Mouse (Mus musculus): Measurements from ENCODE around the gene Sap18. TPM values are rescaled to one million over a fixed set of nuclear protein-coding genes. Genes with fewer than 3 reads are reported as not detected.
"Not testable (repeated sequence)": the region's sequence is repeated elsewhere in the genome, so short reads cannot be mapped to it uniquely, and the experiment has no call there.

The Sap18 gene
- total and polyA plus RNA-seq, 2 experiments from 2014 or later = 36.4 to 40.4 TPM

DNA sequence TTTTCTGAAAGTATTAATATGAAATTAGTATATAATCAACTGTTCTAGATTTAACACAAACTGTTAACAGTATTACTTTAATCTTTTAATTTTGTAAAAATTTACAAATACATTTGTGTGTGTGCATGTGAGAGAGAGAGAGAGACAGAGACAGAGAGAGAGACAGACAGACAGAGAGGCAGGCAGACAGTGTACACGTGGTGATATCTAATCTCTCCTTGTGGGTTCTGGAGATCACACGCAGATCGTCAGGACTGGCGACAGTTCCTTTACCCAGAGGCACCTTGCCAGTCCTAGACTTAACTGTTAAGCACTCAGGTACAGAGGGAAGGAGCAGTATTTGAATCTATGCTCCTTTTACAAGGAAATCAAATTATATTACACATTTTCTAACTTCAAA lies 22.9 kb downstream of the Sap18 start:
- 86% methylated on average over 4 of the region's 4 CpGs for WGBS
- Histone ChIP-seq H3K4me2 (ENCODE audit: low read depth, low read length) (no peak overlapping the region), H3K36me3 (ENCODE audit: insufficient read depth, low read length) (no peaks in the 10 kb centered on the region), H3K9me3 (ENCODE audit: low read length) (no peaks in the 10 kb centered on the region), H3K27me3 (ENCODE audit: insufficient read depth, low read length) (no peaks in the 10 kb centered on the region), H3K4me3 (ENCODE audit: low read length) (no peak overlapping the region), H3K9ac (replicated peaks; ENCODE audit: low read length) (no peak overlapping the region), H3K4me1 (ENCODE audit: insufficient read depth, low read length) (no peaks in the 10 kb centered on the region), H3K27ac (no peak overlapping the region)
- no peak for TF ChIP-seq CTCF (IDR thresholded peaks at IDR 0.05; ENCODE audit: low read depth)
- DNase-seq (ENCODE audit: low spot score) = no peak
- no peak for ATAC-seq

- Histone ChIP-seq H3K27ac (peak within 1 kb of the TSS; percentile 94), H3K36me3 (ENCODE audit: insufficient read depth, low read length) (no peaks in the 10 kb centered on the region), H3K9me3 (ENCODE audit: low read length) (no peaks in the 10 kb centered on the region), H3K9ac (replicated peaks; ENCODE audit: low read length) (peak within 1 kb of the TSS; percentile 83), H3K4me1 (ENCODE audit: insufficient read depth, low read length) (peaks cover 5% of the 10 kb centered on the region; the same call in 1 of the 2 replicates), H3K27me3 (ENCODE audit: insufficient read depth, low read length) (no peaks in the 10 kb centered on the region), H3K4me3 (ENCODE audit: low read length) (peak within 1 kb of the TSS; percentile 81), H3K4me2 (ENCODE audit: low read depth, low read length) (peak within 1 kb of the TSS; percentile 81)
- DNase-seq (ENCODE audit: low spot score) (peak; percentile 97), ATAC-seq (peak; percentile 96)
- under 1% methylated on average over 96 of the region's 96 CpGs for WGBS
- TF ChIP-seq CTCF (IDR thresholded peaks at IDR 0.05; ENCODE audit: low read depth) = peak; percentile 3; the same call in 1 of the 2 replicates
These were observed 28.1 kb downstream of the Sap18 start, which contains the start of the genes Ska3 and Mrpl57 for GRCm38 (mm10) chr14:57825788-57826751. TSS of gene Ska3 (minus strand) at chr14:57826185. TSS of gene Mrpl57 (plus strand) at chr14:57826234.

DNA sequence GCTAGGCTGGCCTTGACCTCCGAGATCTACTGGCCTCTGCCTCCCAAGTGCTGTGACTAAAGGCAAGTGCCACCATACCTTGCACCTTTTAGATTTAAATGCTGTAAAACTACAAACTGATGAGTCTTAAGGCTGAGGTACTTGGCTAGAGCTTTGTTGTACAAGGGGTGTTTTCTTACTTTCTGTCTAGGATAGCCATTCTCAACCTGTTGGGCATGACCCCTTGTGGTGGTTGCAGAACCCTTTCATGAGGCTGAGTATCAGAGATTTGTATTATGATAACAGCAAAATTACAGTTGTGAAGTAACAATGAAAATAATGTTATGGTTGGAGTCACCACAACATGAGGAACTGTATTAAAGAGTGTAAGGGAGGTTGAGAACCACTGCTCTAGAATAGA lies 29.3 kb downstream of the Sap18 start:
- Histone ChIP-seq H3K36me3 (ENCODE audit: insufficient read depth, low read length) (no peaks in the 10 kb centered on the region; the same call in 1 of the 2 replicates), H3K9me3 (ENCODE audit: low read length) (no peaks in the 10 kb centered on the region), H3K4me2 (ENCODE audit: low read depth, low read length) (peak overlapping the region; percentile 81), H3K27me3 (ENCODE audit: insufficient read depth, low read length) (no peaks in the 10 kb centered on the region), H3K4me3 (ENCODE audit: low read length) (peak overlapping the region; percentile 81; the same call in 1 of the 2 replicates), H3K27ac (peak overlapping the region; percentile 94; the same call in 1 of the 2 replicates), H3K4me1 (ENCODE audit: insufficient read depth, low read length) (peaks cover 5% of the 10 kb centered on the region; the same call in 1 of the 2 replicates), H3K9ac (replicated peaks; ENCODE audit: low read length) (peak overlapping the region; percentile 83)
- DNase-seq (ENCODE audit: low spot score) (no peak), ATAC-seq (no peak)
- TF ChIP-seq CTCF (IDR thresholded peaks at IDR 0.05; ENCODE audit: low read depth) = peak; percentile 33; the same call in 1 of the 2 replicates
- WGBS = 68% methylated on average over 1 of the region's 1 CpGs

DNA sequence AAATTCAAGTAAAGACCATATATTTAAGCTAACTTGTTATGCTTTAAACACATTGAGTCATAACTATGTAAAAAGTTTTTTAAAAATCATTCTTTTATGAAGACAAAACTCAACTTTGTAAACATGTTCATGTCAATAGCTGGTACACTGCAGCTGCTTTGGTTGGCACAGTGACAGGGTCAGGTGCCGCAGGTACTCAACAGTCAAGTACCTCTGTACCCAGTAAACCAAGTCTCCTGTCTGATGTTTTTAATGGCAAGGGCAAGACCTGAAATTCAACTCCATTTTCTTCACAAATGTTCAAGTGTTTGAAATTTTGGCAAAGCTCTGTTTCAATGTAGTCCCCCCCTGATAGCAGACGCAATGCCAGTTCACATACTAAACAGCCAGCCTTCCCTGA lies 35.5 kb downstream of the Sap18 start:
- ATAC-seq = no peak

DNA sequence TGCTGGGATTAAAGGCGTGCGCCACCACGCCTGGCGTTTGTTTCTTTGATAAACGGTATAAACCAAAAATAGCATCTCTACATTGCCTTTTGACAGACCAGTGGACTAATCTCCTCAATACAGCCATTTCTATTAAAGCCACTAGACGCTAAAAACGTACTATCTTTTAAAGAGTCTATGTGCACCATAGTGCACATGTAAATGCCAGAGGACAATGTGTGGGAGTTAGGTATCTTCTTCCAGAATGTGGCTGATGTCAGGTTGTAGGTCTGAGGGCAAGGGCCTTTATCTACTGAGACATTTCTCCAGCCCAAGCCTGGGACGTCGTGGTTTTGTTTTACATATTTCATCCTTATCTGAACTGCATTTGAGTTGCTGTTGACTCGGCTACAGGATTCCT lies 37.2 kb downstream of the Sap18 start:
- Histone ChIP-seq H3K4me2 (ENCODE audit: low read depth, low read length) (no peak overlapping the region), H3K36me3 (ENCODE audit: insufficient read depth, low read length) (peaks cover 28% of the 10 kb centered on the region; the same call in 1 of the 2 replicates)
- ATAC-seq = no peak

More for the DNA sequence above, 35.5 kb downstream of the Sap18 start:
- no peaks in the 10 kb centered on the region for H3K9me3 ChIP-seq (ENCODE audit: low read length)
- H3K4me3 ChIP-seq (ENCODE audit: low read length) = no peak overlapping the region
- no peak overlapping the region for H3K4me2 ChIP-seq (ENCODE audit: low read depth, low read length)
- H3K4me1 ChIP-seq (ENCODE audit: insufficient read depth, low read length) = no peaks in the 10 kb centered on the region
- peaks cover 23% of the 10 kb centered on the region; the same call in 1 of the 2 replicates for H3K36me3 ChIP-seq (ENCODE audit: insufficient read depth, low read length)
- TF ChIP-seq CTCF (IDR thresholded peaks at IDR 0.05; ENCODE audit: low read depth) = no peak
- no peak for DNase-seq (ENCODE audit: low spot score)
- 95% methylated on average over 2 of the region's 2 CpGs for WGBS
- no peak overlapping the region for H3K27ac ChIP-seq
- H3K9ac ChIP-seq (replicated peaks; ENCODE audit: low read length) = no peak overlapping the region
- no peaks in the 10 kb centered on the region for H3K27me3 ChIP-seq (ENCODE audit: insufficient read depth, low read length)

GRCm38 (mm10) chr14:57844535-57844934 lies 46.6 kb downstream of the Sap18 start:
- no peak for TF ChIP-seq CTCF (IDR thresholded peaks at IDR 0.05; ENCODE audit: low read depth)
- H3K9me3 ChIP-seq (ENCODE audit: low read length) = no peaks in the 10 kb centered on the region
- H3K9ac ChIP-seq (replicated peaks; ENCODE audit: low read length) = no peak overlapping the region
- ATAC-seq (no peak), DNase-seq (ENCODE audit: low spot score) (no peak)
- no peak overlapping the region for H3K4me2 ChIP-seq (ENCODE audit: low read depth, low read length)
- no peaks in the 10 kb centered on the region for H3K4me1 ChIP-seq (ENCODE audit: insufficient read depth, low read length)
- no peak overlapping the region for H3K4me3 ChIP-seq (ENCODE audit: low read length)
- peaks cover 10% of the 10 kb centered on the region; the same call in 1 of the 2 replicates for H3K36me3 ChIP-seq (ENCODE audit: insufficient read depth, low read length)
- WGBS = 96% methylated on average over 3 of the region's 3 CpGs
- no peaks in the 10 kb centered on the region for H3K27me3 ChIP-seq (ENCODE audit: insufficient read depth, low read length)
- H3K27ac ChIP-seq = no peak overlapping the region

More for the DNA sequence above, 37.2 kb downstream of the Sap18 start:
- DNase-seq (ENCODE audit: low spot score) = no peak
- no peaks in the 10 kb centered on the region for H3K27me3 ChIP-seq (ENCODE audit: insufficient read depth, low read length)
- no peak overlapping the region for H3K4me3 ChIP-seq (ENCODE audit: low read length)
- no peaks in the 10 kb centered on the region for H3K4me1 ChIP-seq (ENCODE audit: insufficient read depth, low read length)
- WGBS = 94% methylated on average over 10 of the region's 10 CpGs
- H3K9ac ChIP-seq (replicated peaks; ENCODE audit: low read length) = no peak overlapping the region
- H3K27ac ChIP-seq = no peak overlapping the region
- TF ChIP-seq CTCF (IDR thresholded peaks at IDR 0.05; ENCODE audit: low read depth) = no peak
- no peaks in the 10 kb centered on the region for H3K9me3 ChIP-seq (ENCODE audit: low read length)

DNA sequence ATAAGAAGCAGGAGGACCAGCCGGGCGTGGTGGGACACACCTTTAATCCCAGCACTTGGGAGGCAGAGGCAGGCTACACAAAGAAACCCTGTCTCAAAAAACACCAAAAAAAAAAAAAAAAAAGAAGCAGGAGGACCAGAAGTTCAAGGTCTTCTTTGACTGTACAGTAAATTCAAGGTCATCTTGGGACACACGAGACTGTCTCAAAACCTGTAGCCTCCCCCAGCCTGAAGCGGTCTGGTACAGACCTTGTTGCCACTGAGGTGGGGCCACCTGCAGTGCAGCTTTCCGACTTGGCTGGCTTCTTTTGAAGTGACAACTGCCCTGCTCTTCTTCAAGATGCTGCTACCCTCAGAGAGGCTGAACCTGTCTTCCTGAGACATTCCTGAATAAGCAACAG lies 50.1 kb downstream of the Sap18 start:
- not testable (repeated sequence) for H3K4me3 ChIP-seq (ENCODE audit: low read length); H3K27me3 ChIP-seq (ENCODE audit: insufficient read depth, low read length); H3K36me3 ChIP-seq (ENCODE audit: insufficient read depth, low read length); DNase-seq (ENCODE audit: low spot score); H3K9ac ChIP-seq (replicated peaks; ENCODE audit: low read length); H3K4me1 ChIP-seq (ENCODE audit: insufficient read depth, low read length); H3K9me3 ChIP-seq (ENCODE audit: low read length); H3K27ac ChIP-seq; ATAC-seq; H3K4me2 ChIP-seq (ENCODE audit: low read depth, low read length)
- 79% methylated on average over 5 of the region's 5 CpGs for WGBS
